Comparison of ENCODE assay signal across 22 mouse cellular contexts in the genomic region with DNA sequence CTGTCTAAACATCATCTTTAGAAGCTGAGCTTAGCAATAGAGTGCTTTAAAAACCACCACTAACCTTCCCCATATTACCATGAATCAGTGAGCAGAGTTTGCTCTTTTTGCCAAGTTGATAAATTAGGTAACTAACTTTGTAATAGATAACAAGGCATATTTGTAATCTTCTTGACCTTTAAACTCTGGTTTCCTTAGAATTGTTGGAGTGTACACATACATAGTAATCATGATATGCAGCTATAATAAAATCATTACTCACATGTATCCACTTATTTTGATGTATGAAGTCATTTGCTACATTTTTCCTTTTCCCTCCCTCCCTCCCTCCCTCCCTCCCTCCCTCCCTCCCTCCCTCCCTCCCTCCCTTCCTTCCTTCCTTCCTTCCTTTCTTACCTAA. TPM values are rescaled to one million over a fixed set of nuclear protein-coding genes. Genes with fewer than 3 reads are reported as not detected.
DNase-seq lines count a peak whose midpoint lies in the region; ATAC-seq and TF ChIP-seq lines count a peak whose summit lies in the region.
"Had no signal": no experiment of that assay in that cellular context is flagged by ENCODE, and none has a peak within 500 bp of the region (broad histone marks: within the 10 kb centered on the region; RNA-seq: fewer than 3 reads in every experiment).

No protein-coding gene starts in this region.

- TF ChIP-seq EP300 in stomach, postnatal 0 days (optimal IDR thresholded peaks at IDR 0.05): no peak

- peak; percentile 48 for ATAC-seq in intestine, embryonic 15.5 days
- ATAC-seq in intestine, embryonic 16.5 days: peak; percentile 55; the same call in 1 of the 2 replicates
- ATAC-seq in intestine, postnatal 0 days: peak; percentile 79
- ATAC-seq in stomach, postnatal 0 days (ENCODE audit: low FRiP score, low TSS enrichment): 0 out of 2 replicates have a peak, but pooled peaks have one; percentile 49
- no peak for ATAC-seq in forebrain, embryonic 12.5 days (ENCODE audit: low FRiP score)
- ATAC-seq: activated CD4-positive, CD25-positive, alpha-beta regulatory T cell, adult 4 months; CD4-positive, CD25-positive, alpha-beta regulatory T cell, adult 4 months; Patski had no signal

- no peak overlapping the region for H3K9ac ChIP-seq in intestine, embryonic 15.5 days
- no peak overlapping the region for H3K9ac ChIP-seq in intestine, embryonic 16.5 days (ENCODE audit: low read depth, low read length)
- no peak overlapping the region for H3K9ac ChIP-seq in intestine, postnatal 0 days (ENCODE audit: low read depth, low read length)
- no peak overlapping the region for H3K9ac ChIP-seq in stomach, postnatal 0 days (ENCODE audit: low read length)
- no peak overlapping the region for H3K9ac ChIP-seq in forebrain, embryonic 12.5 days

- H3K36me3 ChIP-seq in intestine, embryonic 15.5 days: no peaks in the 10 kb centered on the region
- H3K36me3 ChIP-seq in intestine, embryonic 16.5 days (ENCODE audit: control insufficient read depth, insufficient read depth, low read length): no peaks in the 10 kb centered on the region
- no peaks in the 10 kb centered on the region for H3K36me3 ChIP-seq in intestine, postnatal 0 days (ENCODE audit: control insufficient read depth, insufficient read depth)
- no peaks in the 10 kb centered on the region for H3K36me3 ChIP-seq in stomach, postnatal 0 days (ENCODE audit: control insufficient read depth, insufficient read depth, low read length)
- no peaks in the 10 kb centered on the region for H3K36me3 ChIP-seq in forebrain, embryonic 12.5 days (replicated peaks)
- H3K36me3 ChIP-seq: G1E had no signal

- H3K9me3 ChIP-seq in intestine, embryonic 15.5 days: no peaks in the 10 kb centered on the region
- no peaks in the 10 kb centered on the region for H3K9me3 ChIP-seq in intestine, embryonic 16.5 days (ENCODE audit: control insufficient read depth, low read length)
- H3K9me3 ChIP-seq in intestine, postnatal 0 days (ENCODE audit: control insufficient read depth): no peaks in the 10 kb centered on the region
- H3K9me3 ChIP-seq in stomach, postnatal 0 days (ENCODE audit: control insufficient read depth, low read length): no peaks in the 10 kb centered on the region
- no peaks in the 10 kb centered on the region for H3K9me3 ChIP-seq in forebrain, embryonic 12.5 days
- H3K9me3 ChIP-seq: G1E had no signal

- H3K4me2 ChIP-seq in intestine, embryonic 15.5 days (replicated peaks): no peak overlapping the region
- no peak overlapping the region for H3K4me2 ChIP-seq in intestine, embryonic 16.5 days (ENCODE audit: low read depth, low read length)
- no peak overlapping the region for H3K4me2 ChIP-seq in intestine, postnatal 0 days (replicated peaks; ENCODE audit: low read depth)
- H3K4me2 ChIP-seq in stomach, postnatal 0 days (replicated peaks; ENCODE audit: low read depth): no peak overlapping the region
- no peak overlapping the region for H3K4me2 ChIP-seq in forebrain, embryonic 12.5 days

- no peak for DNase-seq in stomach, postnatal 0 days (ENCODE audit: low spot score)
- no peak for DNase-seq in urinary bladder, postnatal 10 days (ENCODE audit: low spot score)
- no peak for DNase-seq in spleen, postnatal 36 days (ENCODE audit: low spot score in 2 of 2)
- no peak for DNase-seq in thymus, adult 18-20 months
- DNase-seq: adrenal gland, adult 2 months; adrenal gland, adult 8-10 months; adrenal gland, postnatal 10 days; adrenal gland, postnatal 14 days; adrenal gland, postnatal 25 days; adrenal gland, postnatal 36 days; B cell, adult 2 months; cerebellum, adult 11 months; cerebellum, adult 11-12 months had no signal

- no peak overlapping the region for H3K27ac ChIP-seq in intestine, embryonic 15.5 days
- no peak overlapping the region for H3K27ac ChIP-seq in intestine, embryonic 16.5 days (ENCODE audit: low read length)
- no peak overlapping the region for H3K27ac ChIP-seq in intestine, postnatal 0 days (ENCODE audit: low read depth, low read length)
- no peak overlapping the region for H3K27ac ChIP-seq in stomach, postnatal 0 days (replicated peaks)
- no peak overlapping the region for H3K27ac ChIP-seq in forebrain, embryonic 12.5 days

- H3K27me3 ChIP-seq in intestine, embryonic 15.5 days (replicated peaks): no peaks in the 10 kb centered on the region
- no peaks in the 10 kb centered on the region for H3K27me3 ChIP-seq in intestine, embryonic 16.5 days (replicated peaks; ENCODE audit: control insufficient read depth, insufficient read depth, low read length)
- H3K27me3 ChIP-seq in intestine, postnatal 0 days (replicated peaks; ENCODE audit: control insufficient read depth, insufficient read depth, low read length): no peaks in the 10 kb centered on the region
- no peaks in the 10 kb centered on the region for H3K27me3 ChIP-seq in stomach, postnatal 0 days (ENCODE audit: control insufficient read depth, insufficient read depth, low read length)
- no peaks in the 10 kb centered on the region for H3K27me3 ChIP-seq in forebrain, embryonic 12.5 days
- H3K27me3 ChIP-seq: CH12.LX, Patski had no signal

- no peak overlapping the region for H3K4me3 ChIP-seq in intestine, embryonic 15.5 days (replicated peaks)
- H3K4me3 ChIP-seq in intestine, embryonic 16.5 days (ENCODE audit: low read length): no peak overlapping the region
- H3K4me3 ChIP-seq in intestine, postnatal 0 days (ENCODE audit: low read depth, low read length): no peak overlapping the region
- H3K4me3 ChIP-seq in stomach, postnatal 0 days (ENCODE audit: low read depth, low read length): no peak overlapping the region
- H3K4me3 ChIP-seq in forebrain, embryonic 12.5 days (replicated peaks): no peak overlapping the region

- no peak for TF ChIP-seq CTCF in intestine, postnatal 0 days (IDR thresholded peaks at IDR 0.05; ENCODE audit: low read depth)
- TF ChIP-seq CTCF in stomach, postnatal 0 days (IDR thresholded peaks at IDR 0.05; ENCODE audit: low read depth): no peak

- H3K4me1 ChIP-seq in intestine, embryonic 15.5 days (replicated peaks): no peaks in the 10 kb centered on the region
- H3K4me1 ChIP-seq in intestine, embryonic 16.5 days (ENCODE audit: control insufficient read depth, insufficient read depth, low read length): no peaks in the 10 kb centered on the region
- no peaks in the 10 kb centered on the region for H3K4me1 ChIP-seq in intestine, postnatal 0 days (replicated peaks; ENCODE audit: control insufficient read depth, insufficient read depth, low read length)
- no peaks in the 10 kb centered on the region for H3K4me1 ChIP-seq in stomach, postnatal 0 days (replicated peaks; ENCODE audit: control insufficient read depth, insufficient read depth)
- no peaks in the 10 kb centered on the region for H3K4me1 ChIP-seq in forebrain, embryonic 12.5 days

RNA-seq across cellular contexts. Expression of a gene that starts 56.1 kb away (rescaled TPM):
- 72.3 and 79.5 TPM in 2 replicates for polyA plus RNA-seq in intestine, embryonic 15.5 days (2015; fragmentation: Nextera tagmentation; extraction: Ambion mirVana)
- polyA plus RNA-seq in intestine, embryonic 16.5 days (2015; fragmentation: Nextera tagmentation; extraction: Ambion mirVana): 66.9 and 71.5 TPM in 2 replicates
- polyA plus RNA-seq in intestine, postnatal 0 days (2015; fragmentation: Nextera tagmentation; extraction: Ambion mirVana): 64.4 and 65.3 TPM in 2 replicates
- 116 and 127 TPM in 2 replicates for polyA plus RNA-seq in stomach, postnatal 0 days (2015; fragmentation: Nextera tagmentation; extraction: Ambion mirVana)
- 53.7 and 63.8 TPM in 2 replicates for polyA plus RNA-seq in forebrain, embryonic 12.5 days (2016; fragmentation: Nextera tagmentation; extraction: Ambion mirVana)
